Mouse (Mus musculus): Measurements from ENCODE around the gene Unc93a.
"Not testable (repeated sequence)": the region's sequence is repeated elsewhere in the genome, so short reads cannot be mapped to it uniquely, and the experiment has no call there.

Gene Unc93a

DNA sequence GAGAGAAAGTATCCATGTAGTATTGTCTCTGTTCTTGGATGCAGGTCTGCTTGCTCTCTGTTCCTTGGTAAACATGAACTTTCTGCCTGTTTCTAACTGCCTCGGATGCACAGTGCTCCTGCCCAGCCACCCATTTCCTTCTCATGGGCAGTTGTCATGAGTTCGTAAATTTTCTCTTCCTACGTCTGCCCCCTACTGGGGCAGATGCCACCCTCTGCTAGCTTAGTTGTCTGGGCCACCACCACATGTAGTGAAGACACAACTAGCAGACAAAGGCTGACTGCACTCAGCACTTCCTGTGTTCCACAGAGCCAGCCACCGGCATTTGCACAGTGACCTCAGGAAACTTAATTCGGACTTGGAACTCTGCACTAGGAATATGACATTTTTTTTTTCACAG is 62.4 kb downstream of the Unc93a start:
- DNase-seq (ENCODE audit: low spot score): not testable (repeated sequence)

DNA sequence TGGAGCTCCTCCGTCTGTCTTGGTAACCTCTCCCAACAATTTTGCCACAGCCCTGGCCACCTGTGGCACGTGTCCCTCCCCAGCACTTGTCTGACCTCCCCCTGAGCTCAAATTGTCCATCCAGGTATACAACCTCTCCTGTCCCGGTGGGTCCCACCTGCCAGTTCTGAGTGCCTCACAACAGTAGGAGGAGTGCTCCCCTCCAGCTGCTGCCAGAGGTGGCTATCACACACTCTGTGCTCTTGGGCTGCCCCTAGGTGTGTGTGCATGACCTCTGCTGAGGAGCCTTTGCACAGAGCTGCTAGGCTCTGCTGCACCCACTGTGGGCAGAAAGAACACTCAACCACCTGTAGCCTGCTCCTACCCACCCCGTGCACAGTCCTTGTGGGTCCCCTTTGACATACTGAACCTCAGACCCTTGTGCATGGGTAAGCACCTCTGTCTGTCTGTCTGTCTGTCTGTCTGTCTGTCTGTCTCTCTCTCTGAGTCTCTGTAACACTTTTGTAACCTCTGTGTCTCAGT is 63.7 kb downstream of the Unc93a start:
- DNase-seq (ENCODE audit: low spot score): not testable (repeated sequence)

DNA sequence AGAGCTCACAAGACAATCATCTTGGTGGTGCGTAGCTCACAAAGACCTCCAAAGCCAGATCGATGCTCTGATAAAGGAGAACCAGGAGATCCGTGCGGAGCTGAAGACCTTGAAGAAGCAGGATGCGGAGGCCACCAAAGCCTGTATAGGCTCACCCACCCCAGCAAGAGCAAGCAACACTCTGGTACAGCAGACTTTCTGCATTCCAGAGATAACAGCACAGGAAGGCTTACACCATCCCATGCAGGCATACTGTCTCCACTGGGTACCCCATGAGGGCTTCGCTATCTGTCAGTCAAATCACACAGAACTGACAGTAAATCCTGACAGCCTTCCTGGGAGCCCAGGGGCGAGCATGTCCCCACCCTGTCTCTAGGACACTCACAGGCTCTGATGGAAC is 68.7 kb downstream of the Unc93a start:
- DNase-seq (ENCODE audit: low spot score): not testable (repeated sequence)

DNA sequence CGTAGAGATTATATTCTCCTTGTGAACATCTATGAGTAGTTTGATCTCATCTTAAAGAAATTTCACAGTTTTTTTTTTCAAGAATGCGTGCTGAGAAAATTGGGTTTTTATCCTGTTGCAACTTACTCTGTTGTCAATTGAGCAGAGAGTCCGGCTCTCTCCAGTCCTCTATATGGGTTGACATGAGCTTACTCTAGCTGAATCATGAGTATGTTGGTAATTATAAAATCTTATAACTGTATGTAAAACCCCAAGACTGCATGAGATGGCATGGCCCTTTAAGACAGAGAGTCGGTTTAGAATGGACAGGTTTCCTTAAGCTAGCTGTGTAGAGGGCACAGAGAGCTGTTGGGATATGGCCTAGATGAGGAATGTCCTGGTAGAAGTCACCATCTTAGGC is 70.8 kb downstream of the Unc93a start, which contains the start of gene Tcp10b:
TSS of gene Tcp10b (plus strand) at position 301 of the 400 bp plus-strand sequence.
- DNase-seq (ENCODE audit: low spot score): not testable (repeated sequence)

Measured in c-Kit-positive CD71-positive TER-119-positive erythroid progenitor cells, embryonic 14.5 days (primary cell).